Mouse (Mus musculus) hindbrain, embryonic 12.5 days (tissue): Measurements from ENCODE around the gene Hist1h2ak. TPM values are rescaled to one million over a fixed set of nuclear protein-coding genes. Genes with fewer than 3 reads are reported as not detected.
"Not testable (repeated sequence)": the region's sequence is repeated elsewhere in the genome, so short reads cannot be mapped to it uniquely, and the experiment has no call there.

Experiments
- ATAC-seq: fragments of 200-750 bp; cut with Nextera tagmentation; 2 replicates; pipeline ENCODE4 v1.8.0; 2017; ENCODE audit warnings: moderate TSS enrichment; ENCODE audit not compliant: low FRiP score
- H3K27ac ChIP-seq: fragments of 300-500 bp; sonication (generic); 2 replicates; pipeline ENCODE4 v1.5.1; 2016; ENCODE audit warnings: mild to moderate bottlenecking
- H3K27me3 ChIP-seq: fragments of 300-500 bp; sonication (generic); 2 replicates; pipeline ENCODE4 v1.6.1; 2016; ENCODE audit warnings: mild to moderate bottlenecking
- H3K36me3 ChIP-seq: fragments of 300-500 bp; sonication (generic); 2 replicates; pipeline ENCODE4 v1.6.1; 2016; ENCODE audit warnings: mild to moderate bottlenecking
- H3K4me1 ChIP-seq: fragments of 300-500 bp; sonication (generic); 2 replicates; pipeline ENCODE4 v1.6.1; 2016
- H3K4me2 ChIP-seq: fragments of 300-500 bp; sonication (generic); replicated peaks from 2 replicates; pipeline ENCODE4 v1.6.1; 2016; ENCODE audit warnings: mild to moderate bottlenecking
- H3K4me3 ChIP-seq: fragments of 300-500 bp; sonication (generic); 2 replicates; pipeline ENCODE4 v1.5.1; 2016; ENCODE audit warnings: mild to moderate bottlenecking
- H3K9ac ChIP-seq: fragments of 300-500 bp; sonication (generic); 2 replicates; pipeline ENCODE4 v1.6.1; 2016; ENCODE audit warnings: mild to moderate bottlenecking, moderate library complexity
- H3K9me3 ChIP-seq: fragments of 300-500 bp; sonication (generic); replicated peaks from 2 replicates; pipeline ENCODE4 v1.6.1; 2016; ENCODE audit warnings: mild to moderate bottlenecking
- WGBS: fragments of 180-500 bp; shearing (Covaris S2); methylation state at CpG from one replicate; pipeline ENCODE4 v1.1.7; 2016; 5-methylcytosine and 5-hydroxymethylcytosine counted together
- polyA plus RNA-seq: library from polyadenylated mRNA; unstranded; fragments of >200 nt; fragmentation: Nextera tagmentation; extraction: Ambion mirVana; gene quantifications from 2 replicates; pipeline ENCODE4 v1.2.1, GENCODE M21; 2016

Hist1h2ak gene
- polyA plus RNA-seq, 1 experiment from 2014 or later = 28.3 TPM

GRCm38 (mm10) chr13:21751827-21752226 lies 1.8 kb downstream of the Hist1h2ak start:
- Histone ChIP-seq H3K27me3 (no peaks in the 10 kb centered on the region), H3K9ac (no peak overlapping the region), H3K27ac (no peak overlapping the region), H3K4me2 (peak overlapping the region; percentile 71; the same call in 1 of the 2 replicates), H3K4me3 (no peak overlapping the region), H3K9me3 (no peaks in the 10 kb centered on the region), H3K36me3 (no peaks in the 10 kb centered on the region), H3K4me1 (peaks cover 34% of the 10 kb centered on the region)
- ATAC-seq = no peak
- 76% methylated on average over 3 of the region's 3 CpGs for WGBS

- no peak overlapping the region for H3K4me3 ChIP-seq
- no peaks in the 10 kb centered on the region for H3K27me3 ChIP-seq
- H3K4me1 ChIP-seq = peaks cover 34% of the 10 kb centered on the region
- H3K9me3 ChIP-seq = no peaks in the 10 kb centered on the region
- no peaks in the 10 kb centered on the region for H3K36me3 ChIP-seq
- ATAC-seq = no peak
- H3K9ac ChIP-seq = no peak overlapping the region
- H3K4me2 ChIP-seq = no peak overlapping the region
- 0 out of 2 replicates have a peak overlapping the region, but pooled peaks have one; percentile 23 for H3K27ac ChIP-seq
Observed at GRCm38 (mm10) chr13:21751417-21751816, 2.2 kb downstream of the Hist1h2ak start.

DNA sequence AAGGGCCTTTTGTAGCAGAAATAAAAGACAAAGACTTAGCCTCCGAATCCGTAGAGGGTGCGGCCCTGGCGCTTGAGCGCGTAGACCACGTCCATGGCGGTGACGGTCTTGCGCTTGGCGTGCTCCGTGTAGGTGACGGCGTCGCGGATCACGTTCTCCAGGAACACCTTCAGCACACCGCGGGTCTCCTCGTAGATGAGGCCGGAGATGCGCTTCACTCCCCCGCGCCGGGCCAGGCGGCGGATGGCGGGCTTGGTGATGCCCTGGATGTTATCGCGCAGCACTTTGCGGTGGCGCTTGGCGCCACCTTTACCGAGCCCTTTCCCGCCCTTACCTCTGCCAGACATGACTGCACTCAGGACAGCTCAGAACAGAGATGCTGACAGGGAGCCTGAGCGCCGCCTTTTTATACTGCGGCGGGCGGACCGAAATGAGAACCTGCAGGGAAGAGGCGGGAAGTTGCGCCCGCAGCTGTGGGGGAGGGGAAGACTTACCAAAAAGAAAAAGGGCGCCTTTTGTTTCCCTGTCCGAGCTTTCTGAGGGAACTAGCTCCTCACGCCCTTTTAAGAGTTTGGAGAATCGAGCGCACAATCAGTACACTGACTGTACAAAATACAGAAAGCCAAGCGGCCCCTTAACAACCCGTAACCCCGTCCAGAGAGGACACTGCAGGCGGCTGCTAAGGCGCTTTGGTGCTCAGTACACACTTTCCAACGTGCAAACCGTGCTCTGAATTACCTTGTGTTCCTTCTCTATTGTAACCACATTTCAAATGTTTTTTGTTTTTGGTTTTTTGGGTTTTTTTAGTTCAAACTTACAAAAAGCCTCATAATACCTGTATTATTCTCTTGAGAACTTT lies 3.2 kb downstream of the Hist1h2ak start, which contains the start of gene Hist1h4k:
Gene Hist1h4k (minus strand): TSS at position 347 of the 859 bp plus-strand sequence.
- Histone ChIP-seq H3K4me3 (peak within 1 kb of the TSS; percentile 51), H3K27ac (peak within 1 kb of the TSS; percentile 93), H3K4me2 (peak within 1 kb of the TSS; percentile 87), H3K9ac (peak within 1 kb of the TSS; percentile 67), H3K4me1 (peaks cover 34% of the 10 kb centered on the region)
- WGBS = under 1% methylated on average over 52 of the region's 56 CpGs
- peak; percentile 90 for ATAC-seq
- H3K36me3 ChIP-seq, H3K9me3 ChIP-seq, H3K27me3 ChIP-seq: not testable (repeated sequence)

DNA sequence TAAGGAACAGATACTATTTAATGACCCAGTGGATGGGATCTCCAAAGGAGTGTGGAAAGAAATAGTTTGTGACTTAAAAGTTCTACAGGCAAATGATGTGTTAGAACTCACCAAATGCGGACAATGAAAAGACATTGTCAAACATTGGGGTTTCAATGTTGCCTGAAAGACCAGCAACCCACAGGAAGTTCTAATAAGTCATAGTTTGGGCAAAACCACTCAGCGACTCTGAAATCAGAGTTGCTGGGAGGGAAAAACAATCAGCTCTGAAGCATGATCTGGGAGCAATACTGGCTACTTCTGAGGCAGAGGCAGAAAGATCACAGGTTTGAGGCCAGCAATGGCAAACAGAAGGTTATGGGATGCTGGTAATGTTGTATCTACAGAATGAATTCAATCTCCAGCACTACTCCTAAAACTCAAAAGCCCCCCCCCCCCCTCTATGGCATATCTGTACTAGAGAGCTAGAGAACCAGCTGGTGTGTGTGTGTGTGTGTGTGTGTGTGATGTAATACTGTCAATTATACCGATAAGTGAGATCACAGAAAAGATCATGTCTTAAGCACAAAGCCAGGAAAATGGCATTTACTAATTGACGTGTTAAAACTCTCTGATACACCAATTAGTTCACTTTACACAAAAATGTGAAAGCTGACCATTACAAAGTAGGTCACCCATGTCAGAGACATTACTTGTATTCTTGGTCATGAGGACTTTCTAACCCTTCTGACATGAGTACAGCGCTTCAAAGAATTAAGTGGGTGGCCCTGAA lies 4.1 kb downstream of the Hist1h2ak start:
- Histone ChIP-seq H3K27me3 (no peaks in the 10 kb centered on the region), H3K4me2 (peak overlapping the region; percentile 87), H3K36me3 (no peaks in the 10 kb centered on the region), H3K4me1 (peaks cover 30% of the 10 kb centered on the region), H3K9ac (peak overlapping the region; percentile 67), H3K27ac (peak overlapping the region; percentile 93), H3K9me3 (no peaks in the 10 kb centered on the region), H3K4me3 (peak overlapping the region; percentile 51)
- no peak for ATAC-seq
- 7% methylated on average over 5 of the region's 5 CpGs for WGBS

GRCm38 (mm10) chr13:21745006-21745405 lies 8.6 kb downstream of the Hist1h2ak start:
- no peak overlapping the region for H3K4me2 ChIP-seq
- no peaks in the 10 kb centered on the region for H3K9me3 ChIP-seq
- H3K9ac ChIP-seq = no peak overlapping the region
- no peaks in the 10 kb centered on the region for H3K36me3 ChIP-seq
- H3K4me1 ChIP-seq = peaks cover 17% of the 10 kb centered on the region
- WGBS = 98% methylated on average over 1 of the region's 1 CpGs
- H3K4me3 ChIP-seq = no peak overlapping the region
- ATAC-seq = no peak
- H3K27me3 ChIP-seq = no peaks in the 10 kb centered on the region
- H3K27ac ChIP-seq = no peak overlapping the region

- Histone ChIP-seq H3K9ac (peak within 1 kb of the TSS; percentile 62), H3K4me3 (peak within 1 kb of the TSS; percentile 42), H3K4me2 (peak within 1 kb of the TSS; percentile 62), H3K27ac (peak within 1 kb of the TSS; percentile 98)
- H3K27me3 ChIP-seq, H3K9me3 ChIP-seq, H3K36me3 ChIP-seq, H3K4me1 ChIP-seq: not testable (repeated sequence)
- WGBS = under 1% methylated on average over 49 of the region's 56 CpGs
- ATAC-seq = peak; percentile 93
Observed at GRCm38 (mm10) chr13:21734906-21735767, 18.5 kb downstream of the Hist1h2ak start, which contains the start of gene Hist1h4j. TSS of gene Hist1h4j (plus strand) at chr13:21735064.

- H3K36me3 ChIP-seq = no peaks in the 10 kb centered on the region
- H3K9ac ChIP-seq = peak overlapping the region; percentile 62
- H3K9me3 ChIP-seq = no peaks in the 10 kb centered on the region
- ATAC-seq = peak; percentile 84
- peaks cover 10% of the 10 kb centered on the region for H3K4me1 ChIP-seq
- under 1% methylated on average over 21 of the region's 21 CpGs for WGBS
- H3K4me3 ChIP-seq = peak overlapping the region; percentile 42
- H3K4me2 ChIP-seq = peak overlapping the region; percentile 62
- H3K27ac ChIP-seq = peak overlapping the region; percentile 98
- H3K27me3 ChIP-seq = no peaks in the 10 kb centered on the region
Observed at GRCm38 (mm10) chr13:21734010-21734905, 19.4 kb downstream of the Hist1h2ak start.

GRCm38 (mm10) chr13:21733466-21733865 lies 20.2 kb downstream of the Hist1h2ak start:
- no peaks in the 10 kb centered on the region for H3K27me3 ChIP-seq
- H3K4me3 ChIP-seq = no peak overlapping the region
- H3K4me2 ChIP-seq = peak overlapping the region; percentile 62
- 65% methylated on average over 5 of the region's 5 CpGs for WGBS
- no peaks in the 10 kb centered on the region for H3K9me3 ChIP-seq
- no peaks in the 10 kb centered on the region for H3K36me3 ChIP-seq
- ATAC-seq = no peak; the same call in 1 of the 2 replicates
- H3K4me1 ChIP-seq = peaks cover 10% of the 10 kb centered on the region
- H3K27ac ChIP-seq = peak overlapping the region; percentile 98
- H3K9ac ChIP-seq = 0 out of 2 replicates have a peak overlapping the region, but pooled peaks have one; percentile 2

GRCm38 (mm10) chr13:21729544-21729943 lies 24.1 kb downstream of the Hist1h2ak start:
- 50% methylated on average over 1 of the region's 1 CpGs for WGBS
- peaks cover 10% of the 10 kb centered on the region for H3K4me1 ChIP-seq
- ATAC-seq = no peak

DNA sequence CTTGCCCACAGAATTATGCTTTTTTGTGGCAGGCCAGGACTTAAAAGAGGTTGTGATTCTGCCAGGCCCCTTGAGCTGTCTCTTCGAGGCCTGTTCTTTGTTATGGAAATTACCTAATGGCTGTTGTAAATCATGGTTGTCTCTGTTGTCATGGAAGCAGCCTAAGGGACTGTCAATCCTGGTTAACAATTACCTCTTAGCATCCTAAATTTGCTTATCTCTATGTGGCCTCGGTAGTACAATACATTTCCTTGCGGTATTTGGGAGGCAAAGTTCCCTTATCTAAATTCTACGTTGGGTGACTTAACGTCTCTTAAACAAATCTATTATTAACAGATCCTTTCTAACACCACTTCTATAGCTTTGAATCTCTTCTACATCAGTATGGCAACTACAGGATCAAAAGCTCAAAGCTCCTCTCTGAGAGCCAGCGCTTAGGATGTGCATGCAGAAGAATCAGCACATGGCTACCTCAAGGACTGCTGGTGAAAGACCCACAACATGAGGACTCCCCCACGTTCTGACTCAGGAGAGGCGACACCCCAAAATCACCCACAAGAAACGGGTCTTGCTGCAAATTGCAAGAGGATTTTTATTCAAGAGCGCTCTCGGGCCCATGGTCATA lies 25.6 kb downstream of the Hist1h2ak start:
- Histone ChIP-seq H3K9me3 (no peaks in the 10 kb centered on the region), H3K4me2 (0 out of 2 replicates have a peak overlapping the region, but pooled peaks have one; percentile 3), H3K27me3 (no peaks in the 10 kb centered on the region), H3K9ac (no peak overlapping the region), H3K4me3 (no peak overlapping the region), H3K27ac (peak overlapping the region; percentile 70), H3K4me1 (peaks cover 4% of the 10 kb centered on the region; the same call in 1 of the 2 replicates), H3K36me3 (no peaks in the 10 kb centered on the region)
- ATAC-seq = peak; percentile 85
- WGBS = 28% methylated on average over 11 of the region's 11 CpGs

More at GRCm38 (mm10) chr13:21729544-21729943, 24.1 kb downstream of the Hist1h2ak start:
- Histone ChIP-seq H3K36me3 (no peaks in the 10 kb centered on the region), H3K9me3 (no peaks in the 10 kb centered on the region), H3K4me3 (no peak overlapping the region), H3K4me2 (no peak overlapping the region), H3K27ac (no peak overlapping the region), H3K27me3 (no peaks in the 10 kb centered on the region), H3K9ac (no peak overlapping the region)
